Mouse (Mus musculus): ENCODE measurements around the gene Folr2. TPM values are rescaled to one million over a fixed set of nuclear protein-coding genes. Genes with fewer than 3 reads are reported as not detected.

Folr2 gene
- total RNA-seq, 2 experiments from 2014 or later, result not detected

DNA sequence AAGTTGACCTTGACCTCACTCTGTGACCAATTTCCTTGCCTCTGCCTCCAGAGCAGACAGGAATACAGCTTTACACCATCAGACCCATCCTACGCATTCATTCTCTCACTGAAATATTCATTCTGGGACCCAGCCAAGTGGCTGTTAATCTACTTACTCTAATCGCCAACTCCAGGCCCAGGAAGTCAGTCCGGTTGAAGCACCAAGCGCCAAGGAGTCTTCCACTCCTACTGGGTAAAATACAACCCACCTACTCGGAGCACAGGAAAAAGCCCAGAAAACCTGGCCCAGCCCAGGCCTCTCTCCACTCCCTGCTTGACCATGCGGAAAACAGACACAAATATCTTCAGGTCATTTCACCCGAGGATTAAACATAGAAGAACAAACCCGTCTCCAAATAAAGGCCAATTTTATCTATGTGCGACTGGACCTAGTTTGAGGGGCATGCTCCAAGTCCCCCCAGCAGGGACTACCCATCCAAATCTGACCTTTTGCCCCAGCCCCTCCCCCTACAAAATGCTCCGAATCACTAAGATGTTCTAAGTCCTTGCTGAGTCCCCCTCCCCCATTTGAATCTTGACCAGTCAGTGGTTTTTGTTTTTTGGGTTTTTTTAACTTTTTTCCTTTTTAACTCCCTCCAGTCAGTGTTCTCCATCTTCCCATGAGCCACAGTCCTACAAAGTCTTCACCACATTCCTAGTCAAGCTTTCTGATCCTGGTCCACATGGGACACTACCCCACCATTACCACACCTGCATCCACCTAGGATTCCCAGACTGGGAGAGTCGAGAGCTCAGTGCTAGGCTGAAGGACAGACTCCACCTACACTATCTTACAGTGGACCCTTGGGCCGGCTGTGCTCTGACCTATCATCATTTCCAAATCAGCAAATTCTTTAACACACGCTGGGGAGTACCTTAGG is 11.5 kb upstream of the Folr2 start:
- ATAC-seq (replicated peaks; ENCODE audit: poor library complexity, severe bottlenecking), result no peak

DNA sequence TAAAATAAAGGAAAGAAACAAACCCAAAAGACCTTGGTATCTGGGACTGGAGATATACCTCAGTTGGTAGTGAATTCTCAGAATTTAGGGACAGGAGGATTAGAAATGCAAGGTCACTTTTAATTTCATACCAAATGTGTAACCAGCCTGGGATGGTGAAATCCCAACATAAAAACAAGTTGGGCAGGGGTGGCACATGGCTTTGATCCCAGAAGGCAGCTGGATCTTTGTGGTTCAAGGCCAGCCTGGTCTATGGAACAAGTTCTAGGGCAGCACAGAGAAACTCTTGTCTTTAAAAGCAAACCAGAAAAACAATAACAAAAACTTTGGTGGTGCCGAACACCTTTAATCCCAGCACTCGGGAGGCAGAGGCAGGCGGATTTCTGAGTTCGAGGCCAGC is 10.5 kb upstream of the Folr2 start:
- ATAC-seq (replicated peaks; ENCODE audit: poor library complexity, severe bottlenecking), result no peak

DNA sequence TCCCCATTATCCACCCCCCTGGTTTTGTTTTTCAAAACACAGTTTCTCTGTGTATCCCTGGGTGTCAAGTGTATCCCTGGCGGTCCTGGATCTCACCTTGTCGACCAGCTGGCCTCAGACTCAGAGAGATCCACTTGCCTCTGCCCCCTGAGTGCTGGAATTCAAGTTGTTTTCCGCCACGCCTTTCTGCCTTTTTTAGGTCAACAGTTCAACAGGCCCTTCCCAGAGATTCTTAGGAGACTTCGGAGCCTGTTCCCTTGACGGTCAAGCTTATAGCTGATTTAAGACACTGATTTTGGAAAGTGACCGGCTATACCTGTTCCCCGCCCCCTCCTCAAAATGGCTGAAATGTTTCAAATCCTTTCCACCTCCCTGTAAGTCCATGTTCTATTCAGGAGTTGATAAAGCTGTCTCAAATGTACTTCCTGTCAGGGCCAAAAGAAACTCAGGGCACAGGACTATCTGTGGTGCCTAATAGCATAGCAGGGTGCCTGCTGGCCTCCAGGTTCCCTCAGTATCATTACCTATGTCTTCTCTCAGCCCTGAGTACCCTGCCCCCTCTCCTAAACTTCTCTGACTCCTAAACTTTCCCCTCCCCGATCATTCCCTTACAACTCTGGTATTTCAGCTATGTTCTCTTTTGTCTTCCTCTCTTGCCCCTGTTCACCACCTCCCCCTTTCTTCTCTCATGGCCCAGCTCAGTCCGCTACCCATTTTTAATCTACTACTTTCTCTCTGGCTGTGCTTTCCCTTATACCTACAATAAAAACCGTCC is 9.7 kb upstream of the Folr2 start:
- no peak for ATAC-seq (replicated peaks; ENCODE audit: poor library complexity, severe bottlenecking)

DNA sequence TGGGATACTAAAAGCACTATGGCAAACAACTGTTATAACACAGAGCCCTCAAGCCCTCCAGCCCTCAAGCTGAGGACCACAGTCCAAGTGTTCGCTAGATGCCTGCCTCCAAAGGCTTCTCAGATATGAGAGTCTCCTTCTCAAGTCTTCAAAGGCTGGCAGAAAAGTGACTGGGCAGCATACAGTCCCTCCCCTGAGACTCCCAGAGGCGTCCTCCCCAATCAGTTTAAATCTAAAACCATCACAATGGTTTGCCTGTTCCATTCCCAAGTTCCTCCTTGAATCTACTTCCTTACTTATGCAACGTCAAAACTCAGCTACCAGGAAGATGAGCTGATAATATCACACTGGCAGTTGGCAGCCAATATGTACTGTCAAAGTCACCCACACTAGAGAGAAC is 6.4 kb upstream of the Folr2 start, which contains the start of gene Anapc15:
TSS of gene Anapc15 (plus strand) at position 301 of the 400 bp plus-strand sequence.
- peak; percentile 35; the same call in 1 of the 2 replicates for ATAC-seq (replicated peaks; ENCODE audit: poor library complexity, severe bottlenecking)

DNA sequence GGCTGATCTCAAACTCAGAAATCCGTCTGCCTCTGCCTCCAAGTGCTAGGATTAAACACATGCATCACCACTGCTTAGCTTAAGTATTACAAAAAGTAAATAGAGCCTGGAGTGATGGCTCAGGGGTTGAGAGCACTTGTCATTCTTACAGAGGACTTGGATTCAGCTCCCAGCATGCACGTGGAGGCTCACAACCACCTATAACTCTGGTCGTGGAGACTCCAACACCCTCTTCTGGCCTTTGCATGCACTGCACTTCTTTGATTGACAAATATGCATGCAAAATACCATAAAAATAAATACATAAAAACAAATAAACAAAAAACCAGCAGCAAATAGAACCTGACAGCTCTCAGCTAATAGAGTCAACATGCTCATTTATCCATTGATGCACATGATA is 5.3 kb upstream of the Folr2 start:
- no peak for ATAC-seq (replicated peaks; ENCODE audit: poor library complexity, severe bottlenecking)

DNA sequence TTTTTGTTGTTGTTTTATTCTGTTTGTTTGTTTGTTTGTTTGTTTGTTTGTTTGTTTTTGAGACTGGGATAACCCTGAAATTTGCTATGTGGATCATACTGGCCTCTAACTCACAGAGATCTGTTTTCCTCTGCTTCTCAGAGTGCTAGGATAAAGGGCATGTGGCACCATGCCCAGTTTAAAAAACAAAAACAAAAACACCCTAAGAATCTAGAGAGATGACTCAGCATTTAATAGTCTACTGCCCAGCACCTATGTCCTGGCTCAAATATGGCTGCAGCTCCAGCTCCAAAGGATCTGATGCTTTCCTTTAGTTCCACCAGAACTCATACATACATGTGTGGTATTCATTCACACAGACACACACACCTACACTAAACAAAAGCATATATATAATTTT is 4.0 kb upstream of the Folr2 start:
- ATAC-seq (replicated peaks; ENCODE audit: poor library complexity, severe bottlenecking), result no peak

DNA sequence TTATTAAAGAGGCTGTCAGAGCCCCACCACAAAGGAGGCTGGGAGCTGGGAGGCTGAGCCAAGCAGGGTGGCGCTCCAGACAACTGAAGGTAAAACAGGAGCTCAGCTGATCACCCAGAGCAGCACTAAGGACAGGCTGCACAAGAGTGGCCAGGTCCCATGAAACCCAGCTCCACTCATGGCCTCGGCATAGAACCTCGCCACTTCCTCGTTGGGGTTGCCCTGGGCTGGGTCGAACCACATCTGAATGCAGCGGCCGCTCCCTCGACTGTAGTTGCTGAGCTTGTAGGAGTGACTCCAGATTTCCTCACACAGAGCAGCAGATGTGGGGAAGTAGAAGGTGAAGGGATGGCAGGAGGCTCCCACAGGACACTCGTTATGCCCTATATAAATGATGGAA is 1.4 kb upstream of the Folr2 start:
- ATAC-seq (replicated peaks; ENCODE audit: poor library complexity, severe bottlenecking), result peak; percentile 60

DNA sequence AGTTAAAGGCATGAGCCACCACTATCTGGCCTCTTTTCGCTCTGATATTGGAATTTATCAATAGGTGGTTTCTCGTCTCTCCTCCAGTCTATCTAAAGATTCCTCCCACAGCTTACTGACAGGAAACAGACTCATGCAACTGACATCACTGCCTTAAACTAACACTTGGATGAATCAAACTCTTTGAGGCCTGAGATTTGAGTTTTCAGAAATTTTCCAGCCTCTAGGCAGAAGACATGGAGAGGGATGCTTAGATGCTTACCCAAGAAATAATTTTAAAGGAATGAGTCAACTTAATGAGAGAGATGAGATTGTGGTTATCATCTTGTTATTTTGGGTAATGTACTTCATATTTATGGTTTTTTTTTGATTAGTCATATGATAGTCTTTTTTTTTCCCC is 3.2 kb downstream of the Folr2 start:
- no peak for ATAC-seq (replicated peaks; ENCODE audit: poor library complexity, severe bottlenecking)

DNA sequence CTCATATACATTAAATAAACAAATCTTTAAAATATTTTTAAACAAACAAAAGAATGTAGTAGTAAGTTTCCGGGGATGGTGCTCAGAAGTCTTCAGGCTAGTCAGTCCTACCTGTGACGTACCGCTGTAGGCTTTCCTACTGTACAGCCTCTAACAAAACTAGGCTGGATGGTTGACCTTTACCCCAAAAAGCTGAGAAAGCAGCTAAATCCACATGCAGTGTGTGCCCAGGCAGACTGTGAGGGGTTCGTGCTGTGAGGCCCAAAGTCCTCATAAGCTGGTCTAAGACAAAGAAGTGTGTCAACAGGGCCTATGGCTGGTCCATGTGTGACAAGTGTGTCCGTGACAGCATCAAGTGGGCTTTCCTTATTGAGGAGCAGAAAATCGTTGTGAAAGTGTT is 4.1 kb downstream of the Folr2 start:
- ATAC-seq (replicated peaks; ENCODE audit: poor library complexity, severe bottlenecking), result no peak

DNA sequence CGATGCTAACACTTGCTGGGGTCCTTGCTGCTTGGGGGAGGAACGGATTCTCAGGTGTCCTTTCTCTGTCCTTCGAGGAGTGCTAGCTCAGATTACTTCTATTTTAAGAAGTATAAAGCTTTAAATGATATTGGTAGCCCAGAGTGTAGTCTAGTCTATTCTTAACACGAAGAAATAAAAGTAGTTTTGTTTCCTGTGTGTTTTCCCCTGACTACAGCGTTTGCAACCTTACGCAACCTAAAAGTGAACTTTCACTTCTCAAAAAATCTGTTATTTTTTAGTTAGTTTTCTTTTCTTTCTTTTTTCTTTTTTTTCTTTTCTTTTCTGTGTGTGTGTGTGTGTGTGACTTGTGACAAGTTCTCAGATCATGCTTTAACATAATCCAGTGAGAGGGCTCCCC is 5.3 kb downstream of the Folr2 start:
- peak; percentile 84 for ATAC-seq (replicated peaks; ENCODE audit: poor library complexity, severe bottlenecking)

DNA sequence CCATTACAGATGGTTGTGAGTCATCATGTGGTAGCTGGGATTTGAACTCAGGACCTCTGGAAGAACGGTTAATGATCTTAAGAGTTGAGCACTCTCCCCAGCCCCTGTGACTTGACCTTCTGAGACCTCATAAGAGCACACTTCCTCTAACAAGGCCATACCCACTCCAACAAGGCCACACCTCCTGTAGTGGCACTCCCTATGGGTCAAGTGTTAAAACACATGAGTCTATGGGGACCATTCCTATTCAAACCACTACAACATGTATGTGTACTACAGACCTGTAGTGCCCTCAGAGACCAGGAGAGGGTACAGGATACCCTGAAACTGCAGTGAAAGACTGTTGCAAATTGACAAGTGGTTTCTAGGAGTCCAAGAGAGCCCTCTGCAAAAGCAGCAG is 9.1 kb downstream of the Folr2 start:
- peak; percentile 39 for ATAC-seq (replicated peaks; ENCODE audit: poor library complexity, severe bottlenecking)

DNA sequence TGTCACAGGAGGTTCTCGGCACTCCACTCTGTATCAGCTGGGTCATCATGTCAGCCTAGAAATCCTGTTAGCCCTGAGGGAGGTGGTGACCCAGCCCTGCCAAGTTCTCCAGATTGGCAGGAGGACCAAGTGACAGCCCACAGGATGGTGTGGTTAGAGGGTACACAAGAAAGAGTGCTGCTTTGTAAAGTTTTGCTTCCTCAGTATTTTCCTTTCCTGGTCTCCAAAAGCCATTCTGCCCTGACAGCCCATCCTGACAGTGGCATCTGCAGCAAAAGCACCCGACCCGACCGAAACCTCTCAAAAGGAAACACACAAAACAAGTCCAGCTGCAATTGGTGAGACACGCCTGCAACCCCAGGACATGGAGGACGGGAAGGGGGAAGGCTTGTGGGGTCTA is 12.8 kb downstream of the Folr2 start:
- no peak for ATAC-seq (replicated peaks; ENCODE audit: poor library complexity, severe bottlenecking)

DNA sequence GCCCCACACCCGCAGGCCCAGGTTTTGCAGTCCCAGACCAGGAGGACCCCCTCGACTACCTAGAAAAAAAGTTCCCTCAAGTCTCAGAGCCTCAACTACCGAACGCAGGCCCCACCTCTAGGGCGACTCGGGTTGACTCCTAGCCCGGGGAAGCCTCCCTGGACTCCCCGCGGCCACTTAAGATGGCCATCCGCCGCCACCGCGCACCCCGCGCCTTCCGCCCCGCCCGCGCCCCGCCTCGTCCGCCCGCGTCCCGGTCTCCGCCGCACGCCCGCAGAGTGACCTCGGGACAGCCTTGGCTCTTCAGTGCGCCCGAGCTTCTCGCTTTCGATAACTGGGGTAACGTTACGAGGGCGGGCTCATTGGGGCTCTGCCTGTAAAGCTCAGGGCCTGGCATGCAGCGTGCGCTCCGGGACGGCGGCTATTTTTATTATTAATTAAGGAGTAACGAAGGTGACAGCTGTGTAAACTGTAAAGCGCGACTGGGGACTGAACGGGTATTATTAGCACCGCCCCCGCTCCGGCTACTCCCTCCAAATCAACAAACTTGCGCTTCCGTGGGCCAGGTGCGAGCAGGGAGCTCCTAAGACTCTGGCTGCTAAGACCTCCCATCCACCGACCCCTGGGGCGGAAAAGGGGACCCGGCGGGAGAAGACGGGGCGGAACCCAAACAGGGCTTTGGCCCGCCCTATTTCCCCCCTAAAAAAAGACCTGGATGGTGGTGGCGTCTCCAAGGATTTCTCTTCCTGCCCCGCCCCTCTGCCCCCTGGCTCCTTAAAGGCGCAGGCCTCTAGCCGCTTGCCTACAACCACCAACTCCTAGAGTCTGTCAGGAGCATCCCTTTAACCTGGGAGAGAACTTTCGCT is 19.2 kb downstream of the Folr2 start, which contains the start of gene Inppl1:
TSS of gene Inppl1 (minus strand) at position 624 of the 866 bp plus-strand sequence.
- ATAC-seq (replicated peaks; ENCODE audit: poor library complexity, severe bottlenecking), result peak; percentile 36

DNA sequence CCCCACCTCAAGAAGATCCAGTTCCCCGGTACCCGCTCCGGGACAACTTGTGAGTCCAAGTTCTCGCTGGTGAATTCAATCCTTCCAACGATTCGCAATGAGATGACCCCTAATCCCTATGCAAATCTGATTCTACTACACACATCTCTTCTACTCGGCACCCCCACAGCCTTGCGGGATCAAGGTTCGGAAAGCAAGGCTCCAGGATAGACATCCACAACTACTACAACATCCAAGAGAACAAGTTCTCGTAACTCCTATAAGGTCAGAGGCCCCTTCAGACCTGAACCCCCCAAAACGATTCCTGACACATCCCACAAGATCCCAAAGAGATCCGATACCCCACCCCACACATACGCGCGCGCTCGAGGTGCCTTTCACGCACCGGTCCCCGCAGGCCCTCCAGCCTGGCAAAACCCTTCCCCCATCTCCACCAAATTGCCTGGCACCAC is 19.8 kb downstream of the Folr2 start:
- ATAC-seq (replicated peaks; ENCODE audit: poor library complexity, severe bottlenecking), result 0 out of 2 replicates have a peak, but pooled peaks have one; percentile 1

DNA sequence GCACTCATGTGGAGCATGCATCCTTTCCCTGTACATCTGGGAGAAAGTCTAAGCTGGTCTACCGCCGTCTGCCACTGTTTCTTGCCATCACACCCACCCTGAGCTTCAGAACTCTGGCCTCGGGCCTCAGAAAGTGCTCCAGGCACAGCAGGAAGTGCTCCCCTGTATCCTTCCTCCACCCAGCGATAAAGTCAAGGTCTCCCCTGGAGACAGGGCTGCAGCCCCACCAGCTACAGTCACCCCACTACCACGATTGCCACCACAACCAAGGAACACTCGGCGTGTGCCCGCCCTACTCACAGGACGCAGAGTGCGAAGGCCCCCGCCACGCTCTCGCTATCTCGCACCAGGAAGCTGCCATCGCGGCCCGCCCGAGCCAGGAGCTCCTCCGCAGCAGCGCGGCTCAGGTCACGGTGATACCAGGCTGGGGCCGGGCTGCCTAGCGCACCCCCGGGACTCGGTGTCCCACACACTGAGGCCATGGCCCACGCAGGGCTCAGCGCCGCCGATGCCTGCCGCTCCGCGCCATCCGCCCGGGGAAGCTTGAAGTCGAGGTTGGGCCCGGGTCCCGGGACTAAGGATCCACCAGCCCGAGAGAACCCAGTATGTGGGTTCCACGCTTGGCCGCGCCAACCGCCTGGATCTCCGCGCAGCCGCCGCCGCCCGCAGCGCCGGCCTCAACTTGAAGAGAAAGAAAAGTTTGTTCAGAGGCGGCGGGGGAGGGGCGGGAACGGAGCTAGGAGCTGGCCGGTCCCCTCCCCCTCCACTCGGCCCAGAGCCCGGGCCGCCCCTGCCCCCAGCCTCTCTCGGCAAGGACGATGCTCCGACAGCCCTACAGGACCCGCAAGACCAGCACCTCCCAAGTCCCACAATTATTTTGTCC is 20.5 kb downstream of the Folr2 start:
- peak; percentile 48 for ATAC-seq (replicated peaks; ENCODE audit: poor library complexity, severe bottlenecking)

DNA sequence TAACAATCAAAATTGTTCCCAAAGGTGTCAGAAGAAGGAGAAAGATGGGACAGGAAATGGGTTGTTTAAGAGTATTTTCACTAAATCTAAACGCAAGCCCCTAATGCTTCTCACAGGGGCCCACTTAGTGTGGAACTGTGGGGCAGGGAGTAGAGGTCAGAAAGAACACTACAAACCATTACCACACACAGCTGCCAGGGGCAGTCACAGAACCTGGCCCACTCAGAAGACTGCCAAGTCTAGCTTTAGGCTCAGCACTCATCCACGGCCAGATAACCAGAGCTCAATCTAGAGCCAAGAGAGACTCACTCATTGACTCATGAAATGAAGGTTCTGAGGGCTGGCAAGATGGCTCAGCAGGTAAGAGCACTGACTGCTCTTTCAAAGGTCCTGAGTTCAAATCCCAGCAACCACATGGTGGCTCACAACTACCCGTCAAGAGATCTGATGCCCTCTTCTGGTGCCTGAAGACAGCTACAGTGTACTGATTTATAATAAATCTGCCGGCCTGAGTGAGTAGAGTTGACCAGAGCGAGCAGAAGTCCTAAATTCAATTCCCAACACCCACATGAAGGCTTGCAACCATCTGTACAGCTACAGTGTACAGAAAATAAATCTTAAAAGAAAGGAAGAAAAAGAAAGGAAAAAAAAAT is 21.4 kb downstream of the Folr2 start:
- ATAC-seq (replicated peaks; ENCODE audit: poor library complexity, severe bottlenecking), result no peak

DNA sequence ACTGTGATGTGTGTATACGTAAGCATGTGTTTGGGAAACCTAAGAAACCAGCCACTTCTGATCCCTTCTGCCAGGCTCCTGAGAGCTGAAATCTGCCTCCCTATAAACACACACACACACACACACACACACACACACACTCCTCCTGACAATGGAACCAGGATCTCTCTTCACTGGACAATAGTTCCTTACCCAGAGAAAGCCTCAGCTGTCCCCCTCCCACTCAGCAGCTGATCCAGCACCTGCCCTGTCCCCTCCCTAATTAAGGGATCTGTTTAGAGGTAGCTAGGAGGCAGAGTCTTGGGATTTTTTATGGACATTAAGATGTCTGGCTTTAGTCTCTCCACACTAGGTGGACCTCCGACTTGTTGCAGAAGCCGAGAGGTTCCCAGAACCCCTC is 22.1 kb downstream of the Folr2 start:
- no peak for ATAC-seq (replicated peaks; ENCODE audit: poor library complexity, severe bottlenecking)

DNA sequence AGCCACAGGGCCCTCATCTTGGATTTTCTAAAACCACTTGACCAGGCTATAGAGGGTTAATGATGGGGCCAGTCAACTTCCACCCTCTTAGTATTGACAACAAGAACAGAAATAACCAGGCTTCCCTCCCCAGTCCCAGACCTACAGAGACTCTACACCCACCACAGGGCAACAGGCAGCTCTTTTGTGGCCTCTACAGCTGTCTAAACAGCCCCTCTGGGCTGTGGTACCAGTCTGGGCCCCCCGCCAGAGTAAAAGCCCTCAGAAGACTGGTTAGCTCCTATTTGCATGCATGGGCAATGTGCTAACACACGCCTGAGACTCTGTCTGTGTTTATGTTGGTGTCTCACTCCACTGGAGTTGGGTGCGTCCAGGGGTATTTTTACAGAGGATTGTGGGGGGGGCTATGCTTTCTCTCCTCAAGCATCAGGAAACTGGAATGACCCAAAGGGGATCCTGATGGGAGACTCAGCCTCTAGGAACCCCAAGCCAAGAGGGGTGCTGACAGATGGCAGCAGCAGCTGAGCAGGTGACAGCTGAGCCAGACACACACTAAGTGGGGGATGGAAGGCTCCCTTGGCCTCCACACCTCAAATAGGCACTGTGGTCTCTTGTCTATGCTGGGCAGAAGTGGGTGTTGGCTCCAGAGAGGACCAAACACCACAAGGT is 22.9 kb downstream of the Folr2 start:
- no peak for ATAC-seq (replicated peaks; ENCODE audit: poor library complexity, severe bottlenecking)
